Mouse (Mus musculus) MEL (cell line): ENCODE results near the gene Zfp963.

Source experiments
- CTCF ChIP-seq, 3 experiments: IDR thresholded peaks in 2 of 3; conservative IDR thresholded peaks in 1 of 3; 2 replicates each; pipeline ENCODE4 v1.5.1; 2011 to 2012; ENCODE audit warnings: low read length in 3 of 3, low read depth in 2 of 3, mild to moderate bottlenecking in 2 of 3, improper control_type of control experiment in 1 of 3, inconsistent platforms in 1 of 3, mixed read lengths in 1 of 3, moderate library complexity in 1 of 3; ENCODE audit not compliant: control insufficient read depth in 1 of 3, insufficient read depth in 1 of 3, poor library complexity in 1 of 3, severe bottlenecking in 1 of 3
- HCFC1 ChIP-seq: IDR thresholded peaks from 2 replicates; pipeline ENCODE4 v1.6.1; 2012; ENCODE audit warnings: low read depth, mild to moderate bottlenecking, inconsistent platforms, low read length, improper control_type of control experiment, moderate library complexity
- KAT2A ChIP-seq: conservative IDR thresholded peaks from 2 replicates; pipeline ENCODE4 v1.6.1; 2012; ENCODE audit warnings: low read depth, low read length, improper control_type of control experiment, inconsistent platforms
- MAX ChIP-seq: IDR thresholded peaks from 2 replicates; pipeline ENCODE4 v1.6.1; 2011; ENCODE audit warnings: low read length, improper control_type of control experiment
- NRF1 ChIP-seq: IDR thresholded peaks from 2 replicates; pipeline ENCODE4 v1.6.1; 2014; ENCODE audit warnings: low read depth, mild to moderate bottlenecking, inconsistent platforms, low read length, improper control_type of control experiment, moderate library complexity; ENCODE audit not compliant: poor library complexity, insufficient read depth, severe bottlenecking
- POLR2A ChIP-seq, 2 experiments: IDR thresholded peaks; 2 replicates each; pipeline ENCODE4 v1.6.1; 2011 to 2012; ENCODE audit warnings: low read length in 2 of 2, mild to moderate bottlenecking in 2 of 2, control low read depth in 1 of 2, improper control_type of control experiment in 1 of 2, low read depth in 1 of 2, moderate library complexity in 1 of 2; ENCODE audit not compliant: control insufficient read depth in 1 of 2, insufficient read depth in 1 of 2, poor library complexity in 1 of 2
- TBP ChIP-seq: IDR thresholded peaks from 2 replicates; pipeline ENCODE4 v1.8.0; 2011; ENCODE audit warnings: low read depth, low read length, improper control_type of control experiment
- ZC3H11A ChIP-seq: IDR thresholded peaks from 2 replicates; pipeline ENCODE4 v1.6.1; 2012; ENCODE audit warnings: low read depth, mild to moderate bottlenecking, inconsistent platforms, low read length, improper control_type of control experiment

GRCm38 (mm10) chr8:69797661-69798060, 47.9 kb upstream of the Zfp963 start:
- no peak for TF ChIP-seq KAT2A
- no peak for TF ChIP-seq CTCF (IDR thresholded peaks at IDR 0.05 in 2 of 3, conservative IDR thresholded peaks at IDR 0.05 in 1 of 3; ENCODE audit: control insufficient read depth in 1 of 3, insufficient read depth in 1 of 3, low read depth in 2 of 3, low read length in 3 of 3, poor library complexity in 1 of 3, severe bottlenecking in 1 of 3)
- TF ChIP-seq NRF1: no peak
- TF ChIP-seq POLR2A (IDR thresholded peaks at IDR 0.05; ENCODE audit: control insufficient read depth in 1 of 2, insufficient read depth in 1 of 2, low read depth in 1 of 2, low read length in 2 of 2, poor library complexity in 1 of 2): no peak
- no peak for TF ChIP-seq ZC3H11A
- TF ChIP-seq TBP: no peak
- TF ChIP-seq HCFC1: no peak
- TF ChIP-seq MAX: no peak
